Mouse (Mus musculus) spleen, adult 2 months (tissue): ENCODE measurements around the gene Timm44. TPM values are rescaled to one million over a fixed set of nuclear protein-coding genes. Genes with fewer than 3 reads are reported as not detected.
A peak's percentile ranks its signal among the peaks of the same experiment; 100 is the strongest.

Experiments
- DNase-seq, 2 experiments: peaks; one replicate each; pipeline versions ENCODE4 v3.0.0 to v3.0.0-alpha.2; 2012 to 2021; ENCODE audit warnings: low spot score in 2 of 2, low read depth in 1 of 2
- H3K27ac ChIP-seq: fragments of 200-500 bp; 2 replicates; pipeline ENCODE4 v1.5.1; 2012; ENCODE audit warnings: low read length, inconsistent platforms; ENCODE audit not compliant: insufficient read depth
- H3K27me3 ChIP-seq: fragments of 200-500 bp; 2 replicates; pipeline ENCODE4 v1.6.1; 2012; ENCODE audit warnings: mild to moderate bottlenecking, moderate library complexity, low read length, inconsistent platforms; ENCODE audit not compliant: control insufficient read depth, insufficient read depth
- H3K36me3 ChIP-seq: fragments of 200-500 bp; 2 replicates; pipeline ENCODE4 v1.6.1; 2012; ENCODE audit warnings: mild to moderate bottlenecking, low read length, inconsistent platforms; ENCODE audit not compliant: control insufficient read depth, insufficient read depth
- H3K4me1 ChIP-seq: fragments of 200-500 bp; 2 replicates; pipeline ENCODE4 v1.6.1; 2011; ENCODE audit warnings: inconsistent platforms; ENCODE audit not compliant: control insufficient read depth, insufficient read depth, insufficient read length
- H3K4me3 ChIP-seq: fragments of 200-500 bp; 2 replicates; pipeline ENCODE4 v1.5.1; 2011; ENCODE audit warnings: mild to moderate bottlenecking, inconsistent platforms; ENCODE audit not compliant: insufficient read depth, insufficient read length; ENCODE audit errors: extremely low read depth
- CTCF ChIP-seq: fragments of 200-500 bp; IDR thresholded peaks from 2 replicates; pipeline ENCODE4 v1.5.1; 2011; ENCODE audit warnings: mild to moderate bottlenecking, inconsistent platforms; ENCODE audit not compliant: insufficient read depth, insufficient read length, insufficient replicate concordance; ENCODE audit errors: extremely low read depth
- POLR2A ChIP-seq: fragments of 200-500 bp; IDR thresholded peaks from 2 replicates; pipeline ENCODE4 v1.6.1; 2011; ENCODE audit warnings: low read depth, low read length, inconsistent platforms
- WGBS: fragments of 180-500 bp; shearing (Covaris S2); methylation state at CpG from one replicate; pipeline ENCODE4 v1.1.7; 2018; 5-methylcytosine and 5-hydroxymethylcytosine counted together
- polyA plus RNA-seq: library from polyadenylated mRNA; depleted of rRNA; stranded (reverse); fragments of >200 nt; gene quantifications from 2 replicates; pipeline ENCODE4 v1.2.3, GENCODE M21; 2012; rRNA removed

Gene Timm44
- polyA plus RNA-seq, 1 experiment, result 42.1 TPM

DNA sequence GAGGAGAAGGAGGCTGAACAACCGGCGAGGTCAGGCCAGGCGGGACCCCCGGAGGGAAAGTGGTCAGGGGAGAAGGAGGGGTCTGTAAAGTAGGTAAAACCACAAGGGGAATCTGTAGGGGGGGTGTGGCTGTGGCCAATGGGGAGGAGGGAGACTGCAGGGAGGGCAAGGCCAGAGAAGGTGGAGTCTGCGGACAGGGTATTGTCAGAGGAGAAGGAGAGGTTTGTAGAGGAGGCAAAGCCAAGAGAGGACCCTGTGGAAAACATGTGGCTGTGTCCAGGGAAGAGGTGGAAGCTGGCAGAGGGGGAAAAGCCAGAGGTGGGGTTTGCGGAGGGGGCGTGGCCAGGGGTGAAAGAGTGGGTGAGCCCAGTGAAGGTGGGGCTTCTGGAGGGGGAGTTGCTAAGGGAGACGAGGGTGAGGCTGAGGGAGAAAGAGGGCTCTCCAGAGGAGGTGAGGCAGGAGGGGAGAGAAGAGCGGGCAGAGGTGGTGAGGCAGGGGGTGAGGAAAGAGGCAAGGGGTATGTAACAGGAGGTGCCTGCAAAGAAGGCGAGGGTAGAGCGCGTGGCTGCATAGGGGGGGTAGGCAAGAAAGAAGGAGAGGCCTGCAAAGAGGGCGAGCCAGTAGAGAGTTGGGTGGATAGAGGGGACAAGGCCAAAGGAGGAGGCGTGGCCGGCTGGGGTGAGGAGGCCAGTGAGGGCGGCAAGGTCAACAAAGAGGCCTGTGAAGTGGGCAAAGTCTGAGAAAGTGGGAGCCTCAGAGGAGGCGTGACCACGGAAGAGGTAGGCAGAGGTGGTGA is 62.3 kb downstream of the Timm44 start:
- peaks cover 13% of the 10 kb centered on the region for H3K27me3 ChIP-seq
- no peaks in the 10 kb centered on the region for H3K36me3 ChIP-seq
- peaks cover 14% of the 10 kb centered on the region for H3K4me1 ChIP-seq
- WGBS, result 1% methylated on average over 18 of the region's 18 CpGs
- TF ChIP-seq POLR2A (no peak), CTCF (no peak)
- peak overlapping the region; percentile 1; the same call in 1 of the 2 replicates for H3K27ac ChIP-seq
- peak in 1 of 2 experiments; percentile 39 for DNase-seq
- peak overlapping the region; percentile 45 for H3K4me3 ChIP-seq

DNA sequence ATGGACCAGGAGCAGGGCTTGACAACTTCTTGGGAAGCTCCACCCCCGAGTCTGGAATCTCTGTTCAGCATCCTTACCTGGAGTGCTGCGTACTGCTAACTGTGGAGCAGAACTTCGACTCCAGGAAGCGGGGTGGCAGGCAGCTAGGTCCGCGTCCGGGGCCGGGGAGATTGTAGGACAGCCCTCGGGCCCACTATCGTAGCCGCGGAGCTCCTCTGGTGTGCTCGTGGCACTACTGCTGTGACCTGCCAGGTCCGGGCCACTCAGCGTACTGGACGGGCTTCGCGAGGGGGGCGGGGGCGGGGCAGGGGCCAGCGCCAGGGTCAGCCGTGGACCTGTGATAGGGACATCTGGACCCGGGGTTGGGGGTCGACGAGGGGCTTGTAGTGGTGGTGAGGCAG is 62.9 kb downstream of the Timm44 start:
- no peak overlapping the region for H3K27ac ChIP-seq
- H3K36me3 ChIP-seq, result no peaks in the 10 kb centered on the region
- no peak for DNase-seq
- no peak for TF ChIP-seq CTCF
- peaks cover 13% of the 10 kb centered on the region for H3K27me3 ChIP-seq
- H3K4me1 ChIP-seq, result peaks cover 14% of the 10 kb centered on the region
- H3K4me3 ChIP-seq, result peak overlapping the region; percentile 45; the same call in 1 of the 2 replicates
- 1% methylated on average over 25 of the region's 25 CpGs for WGBS

DNA sequence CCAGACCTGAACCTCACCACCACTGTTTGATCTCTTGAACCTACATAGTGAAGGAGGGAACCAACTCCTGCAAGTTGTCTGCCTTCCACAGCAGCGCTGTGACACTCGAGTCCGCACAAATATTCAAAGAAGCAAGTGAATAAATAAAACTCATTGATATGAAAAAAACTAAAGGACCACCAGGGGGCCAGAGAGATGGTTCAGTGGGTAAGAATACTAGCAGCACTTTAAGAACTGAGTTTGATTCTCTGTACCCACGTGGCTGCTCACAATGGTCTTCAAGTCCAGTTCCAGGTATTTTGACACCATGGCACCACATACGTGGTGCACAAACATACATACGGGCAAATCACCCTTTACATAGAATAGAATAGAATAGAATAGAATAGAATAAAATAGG is 64.6 kb downstream of the Timm44 start:
- TF ChIP-seq CTCF (no peak), POLR2A (no peak)
- H3K27me3 ChIP-seq, result peaks cover 4% of the 10 kb centered on the region
- no peak for DNase-seq
- no peaks in the 10 kb centered on the region; the same call in 1 of the 2 replicates for H3K36me3 ChIP-seq
- H3K4me1 ChIP-seq, result peaks cover 11% of the 10 kb centered on the region; the same call in 1 of the 2 replicates
- no peak overlapping the region for H3K27ac ChIP-seq
- H3K4me3 ChIP-seq, result no peak overlapping the region
- WGBS, result 80% methylated on average over 6 of the region's 6 CpGs

Other genes starting within 250 kb of the Timm44 start
- 2.8 and 10.7 TPM in 2 replicates for gene Cd209f, start 170.1 kb downstream of the Timm44 start, polyA plus RNA-seq
- 1.1 and 4.6 TPM in 2 replicates for gene Cd209g, start 141.8 kb downstream of the Timm44 start, polyA plus RNA-seq
- 10.2 and 12.9 TPM in 2 replicates for gene Evi5l, start 109.3 kb downstream of the Timm44 start, polyA plus RNA-seq
- gene Prr36, start 58.5 kb downstream of the Timm44 start, polyA plus RNA-seq, result 0.14 and 0.16 TPM in 2 replicates
- gene Lrrc8e, start 49.1 kb downstream of the Timm44 start, polyA plus RNA-seq, result 0.02 and 0.06 TPM in 2 replicates
- gene Map2k7, start 37.2 kb downstream of the Timm44 start, polyA plus RNA-seq, result 24.9 and 28.7 TPM in 2 replicates
- 0.63 and 1.2 TPM in 2 replicates for gene Gm49320, start 37.0 kb downstream of the Timm44 start, polyA plus RNA-seq
- gene Tgfbr3l, start 27.7 kb downstream of the Timm44 start, polyA plus RNA-seq, result 13.9 and 25.2 TPM in 2 replicates
- gene Snapc2, start 22.8 kb downstream of the Timm44 start, polyA plus RNA-seq, result 19.6 and 22.9 TPM in 2 replicates
- gene Ctxn1, start 16.6 kb downstream of the Timm44 start, polyA plus RNA-seq, result 4.1 and 4.4 TPM in 2 replicates
- gene Ccl25, start 49.3 kb upstream of the Timm44 start, polyA plus RNA-seq, result 1.6 and 1.7 TPM in 2 replicates
- gene Elavl1, start 49.5 kb upstream of the Timm44 start, polyA plus RNA-seq, result 19.3 and 23.2 TPM in 2 replicates
- 40.8 and 42.1 TPM in 2 replicates for gene Cers4, start 217.1 kb upstream of the Timm44 start, polyA plus RNA-seq